Mouse (Mus musculus) testis, postnatal 14 days (tissue): ENCODE measurements around the gene Aes.

Experiments
- DNase-seq: peaks from one replicate; pipeline ENCODE4 v3.0.0; 2021; ENCODE audit warnings: low spot score

Gene Aes

GRCm38 (mm10) chr10:81569507-81570237 lies 10.4 kb downstream of the Aes start:
- no peak for DNase-seq

GRCm38 (mm10) chr10:81570238-81570800 lies 11.0 kb downstream of the Aes start:
- no peak for DNase-seq

GRCm38 (mm10) chr10:81570831-81571500 lies 11.7 kb downstream of the Aes start:
- peak; percentile 92 for DNase-seq

- DNase-seq, result peak; percentile 98
Observed at GRCm38 (mm10) chr10:81571501-81571876, 12.2 kb downstream of the Aes start.

GRCm38 (mm10) chr10:81572133-81572671 lies 12.9 kb downstream of the Aes start:
- peak; percentile 72 for DNase-seq

DNA sequence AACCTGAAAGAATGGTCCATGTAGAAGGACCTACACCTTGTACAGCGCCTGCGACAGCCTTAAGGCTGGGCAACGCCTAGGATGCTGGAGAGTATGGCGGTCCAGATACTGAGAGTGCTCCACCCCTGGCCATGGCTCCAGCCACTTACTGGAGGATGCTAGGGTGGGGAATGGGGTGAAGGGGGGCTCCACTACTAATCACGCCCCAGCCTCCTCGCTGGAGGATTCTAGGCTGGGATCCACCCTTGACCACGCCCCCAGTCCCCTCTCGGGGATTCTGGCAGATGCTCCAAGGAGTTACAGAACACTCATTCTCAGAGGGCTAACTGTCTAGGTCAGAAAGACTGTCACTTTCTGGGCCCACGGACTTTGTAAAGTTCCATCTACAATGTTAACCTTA lies 13.7 kb downstream of the Aes start:
- DNase-seq, result peak; percentile 76

DNA sequence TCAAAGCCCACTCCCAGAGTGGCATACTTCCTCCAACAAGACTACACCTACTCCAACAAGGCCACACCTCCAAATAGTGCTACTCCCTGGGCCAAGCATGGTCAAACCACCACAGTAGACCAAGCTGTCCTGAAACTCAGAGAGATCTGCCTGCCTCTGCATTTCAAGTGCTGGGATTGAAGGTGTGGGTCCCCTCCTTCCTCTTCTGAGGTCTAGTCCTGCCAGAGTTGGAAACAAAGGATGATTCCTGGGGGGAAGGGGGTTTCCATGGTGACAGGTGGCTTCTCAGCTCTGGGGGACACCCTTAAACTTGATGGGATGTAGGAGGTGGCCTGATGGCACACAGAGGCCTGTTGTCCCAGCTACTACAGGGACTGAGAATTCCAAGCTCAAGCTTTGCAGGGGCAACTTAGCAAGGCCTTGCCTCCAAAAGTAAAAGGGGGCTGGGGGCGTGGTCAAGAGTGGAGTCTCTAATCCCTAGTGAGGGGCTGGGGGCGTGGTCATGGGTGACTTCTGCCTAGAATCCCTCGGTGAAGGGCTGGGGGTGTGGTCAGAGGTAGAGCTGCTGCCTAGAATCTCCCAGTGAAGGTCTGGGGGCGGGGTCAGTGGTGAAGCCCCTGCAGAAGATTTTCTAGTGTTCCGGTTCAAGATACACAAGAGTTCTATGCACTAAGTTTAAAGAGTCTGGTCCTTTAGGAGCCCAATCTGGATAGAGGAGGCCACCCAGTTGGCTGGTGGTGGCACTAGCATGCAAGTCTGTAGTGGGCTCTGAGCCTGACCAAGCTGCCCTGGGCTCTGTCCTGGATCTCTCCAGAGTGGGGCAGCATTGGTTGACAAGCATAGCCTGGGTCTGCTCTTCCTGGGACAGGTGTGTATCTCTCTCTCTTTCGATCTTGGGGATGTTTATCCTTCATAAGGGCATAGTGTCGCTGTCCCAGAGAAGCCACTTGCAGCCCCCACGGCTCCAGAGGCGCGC lies 15.1 kb downstream of the Aes start, which contains the start of gene Tle2:
Gene Tle2, plus strand, starts transcription at position 481 of the 976 bp plus-strand sequence.
- DNase-seq, result peak; percentile 65

- DNase-seq, result peak; percentile 28
Observed at GRCm38 (mm10) chr10:81575208-81575631, 15.9 kb downstream of the Aes start.

DNA sequence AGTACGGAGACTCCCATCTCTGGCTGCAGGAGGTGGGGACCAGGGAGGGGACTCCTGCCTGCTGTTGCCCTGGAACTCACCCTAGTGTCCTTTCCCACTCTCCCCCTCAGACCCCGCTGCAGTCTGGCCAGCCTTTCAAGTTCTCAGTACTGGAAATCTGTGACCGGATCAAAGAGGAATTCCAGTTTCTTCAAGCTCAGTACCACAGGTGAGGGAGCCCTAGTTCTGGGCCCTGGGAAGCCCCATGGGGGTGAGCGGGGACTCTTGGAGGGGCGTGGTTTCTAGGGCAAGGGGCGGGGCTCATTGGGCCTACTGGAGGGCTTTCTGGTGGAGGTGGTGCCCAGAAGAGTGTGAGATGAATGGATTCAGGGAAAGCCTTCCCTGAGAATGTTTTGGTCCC lies 16.4 kb downstream of the Aes start:
- DNase-seq, result peak; percentile 25

DNA sequence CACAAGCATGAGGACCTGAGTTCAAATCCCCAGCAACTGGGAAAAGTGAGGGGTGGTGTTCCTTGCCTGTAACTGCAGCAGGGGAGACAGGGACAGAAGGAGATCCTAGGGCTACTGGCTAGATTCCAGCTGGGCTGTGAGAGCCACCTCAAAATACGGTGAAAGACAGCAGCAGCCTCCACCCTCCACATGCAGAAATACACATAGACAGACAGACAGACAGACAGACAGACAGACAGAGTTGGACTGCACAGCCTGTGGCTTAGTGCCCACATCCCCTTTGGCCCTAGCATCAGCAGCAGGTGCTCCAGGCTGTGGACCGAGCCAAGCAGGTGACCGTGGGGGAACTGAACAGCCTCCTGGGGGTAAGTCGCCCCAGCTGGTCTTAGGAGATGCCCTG lies 20.7 kb downstream of the Aes start:
- DNase-seq, result no peak

DNA sequence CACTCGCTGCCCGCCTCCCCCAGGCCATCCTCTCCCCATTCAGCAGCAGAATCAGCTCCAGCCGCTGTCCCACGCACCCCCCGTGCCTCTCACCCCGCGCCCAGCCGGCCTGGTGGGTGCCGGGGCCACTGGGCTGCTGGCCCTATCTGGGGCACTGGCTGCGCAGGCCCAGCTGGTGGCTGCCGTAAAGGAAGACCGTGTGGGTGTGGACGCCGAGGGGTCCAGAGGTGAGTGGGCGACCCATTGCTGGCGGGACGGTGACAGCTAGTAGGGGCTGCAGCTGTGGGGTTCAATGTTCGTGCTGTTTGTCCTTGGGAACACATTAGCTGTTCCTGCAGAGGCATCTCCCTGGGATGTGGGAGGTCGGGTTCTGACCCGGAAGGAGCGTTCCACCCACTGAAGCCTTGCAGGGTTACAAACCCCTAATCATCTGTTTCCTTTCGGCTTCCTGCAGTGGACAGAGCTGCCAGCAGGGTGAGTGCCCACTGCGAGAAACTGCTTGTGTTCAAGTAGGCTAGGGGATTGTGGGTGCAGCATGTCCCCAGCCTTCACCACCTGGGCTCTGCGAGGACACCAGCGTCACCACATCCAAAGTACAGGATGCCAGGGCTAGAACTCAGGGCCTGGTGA lies 21.3 kb downstream of the Aes start:
- DNase-seq, result peak; percentile 33

- DNase-seq, result peak; percentile 6
Observed at GRCm38 (mm10) chr10:81583347-81583746, 24.1 kb downstream of the Aes start.

- no peak for DNase-seq
Observed at GRCm38 (mm10) chr10:81588739-81589138, 29.5 kb downstream of the Aes start.

DNA sequence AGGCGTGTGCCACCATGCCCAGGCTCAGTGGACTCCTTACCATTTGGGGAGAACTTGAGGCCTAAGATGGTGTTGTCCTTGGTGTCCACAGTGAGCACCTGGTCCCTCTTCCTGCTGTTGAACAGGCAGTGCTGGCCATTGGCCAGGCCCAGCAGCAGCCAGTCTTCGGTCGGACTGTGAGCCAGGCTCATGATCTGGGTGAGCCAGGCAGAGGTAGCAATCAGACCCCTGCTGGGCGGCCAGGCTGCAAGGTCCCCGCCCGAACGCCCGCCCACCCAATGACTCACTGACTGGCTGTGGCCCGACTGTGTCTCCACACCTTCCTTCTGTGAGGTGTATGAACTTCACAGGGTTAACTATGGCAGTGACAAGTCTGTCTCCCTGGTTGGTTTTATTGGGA lies 32.6 kb downstream of the Aes start:
- DNase-seq, result no peak

DNA sequence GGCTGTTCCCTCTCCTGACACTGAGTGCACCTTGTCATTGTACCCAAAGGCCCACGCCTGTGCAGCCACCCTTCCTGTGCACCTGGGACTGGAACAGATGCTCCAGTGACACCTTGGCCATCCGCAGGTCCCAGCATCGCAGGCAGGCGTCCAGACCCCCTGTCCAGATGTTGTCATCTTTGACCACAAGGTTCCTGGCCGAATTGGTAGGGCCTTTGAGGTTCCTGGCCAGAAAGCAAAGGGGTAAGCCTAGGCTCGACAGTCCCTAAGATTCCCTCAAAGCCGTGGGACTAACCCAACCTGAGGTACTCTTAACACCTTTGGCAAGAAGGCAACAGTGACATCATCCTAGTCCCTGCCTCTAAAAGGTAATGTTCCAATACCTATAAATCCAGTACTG lies 33.3 kb downstream of the Aes start:
- no peak for DNase-seq

- DNase-seq, result no peak
Observed at GRCm38 (mm10) chr10:81593223-81593622, 33.9 kb downstream of the Aes start.

- DNase-seq, result no peak
Observed at GRCm38 (mm10) chr10:81593935-81594334, 34.6 kb downstream of the Aes start.

DNA sequence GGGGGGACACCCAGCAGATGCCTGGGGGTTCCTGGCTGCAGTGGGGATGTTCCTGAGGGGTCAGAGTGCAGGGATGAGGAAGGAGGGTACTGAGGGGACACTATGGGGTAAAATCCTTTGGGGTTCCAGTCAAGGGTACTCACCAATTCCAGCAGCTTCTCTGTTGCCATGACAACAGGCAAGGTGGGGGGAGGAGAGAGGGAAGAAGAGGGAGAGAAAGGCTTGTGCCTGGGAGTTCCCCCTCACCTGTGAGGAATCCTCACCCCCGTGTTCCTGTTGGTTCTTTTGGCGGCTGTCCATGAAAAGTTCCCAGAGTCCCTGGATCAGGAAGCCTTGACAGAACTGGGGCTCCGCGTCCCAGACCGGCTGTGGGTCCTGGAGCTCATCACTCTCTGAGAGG lies 36.3 kb downstream of the Aes start:
- no peak for DNase-seq

DNA sequence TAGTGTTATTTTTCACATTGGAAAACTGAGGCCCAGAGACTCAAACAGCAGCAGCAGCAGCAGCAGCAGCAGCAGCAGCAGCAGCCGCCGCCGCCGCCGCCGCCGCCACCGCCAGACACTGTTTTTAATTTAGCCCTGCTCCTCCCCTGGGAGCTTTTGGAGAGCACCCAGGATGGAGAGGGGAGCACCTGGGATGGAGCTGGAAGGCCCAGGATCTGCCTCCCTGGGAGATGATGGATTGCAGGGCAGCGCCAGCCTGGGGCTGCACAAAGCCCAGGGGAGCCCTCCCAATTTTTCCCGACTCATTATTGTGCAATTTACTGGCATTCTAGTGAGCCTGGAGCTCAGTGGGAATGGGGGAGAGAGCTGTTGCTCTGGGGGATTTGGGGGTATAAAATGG lies 37.3 kb downstream of the Aes start:
- no peak for DNase-seq

- DNase-seq, result no peak
Observed at GRCm38 (mm10) chr10:81597137-81597950, 38.1 kb downstream of the Aes start.
